In genomic region chr10:111005611-111006488, GRCm38 (mm10) we compare ENCODE assay signal across 10 mouse cellular contexts. TPM values are rescaled to one million over a fixed set of nuclear protein-coding genes. Genes with fewer than 3 reads are reported as not detected.
DNase-seq lines count a peak whose midpoint lies in the region; ATAC-seq lines count a peak whose summit lies in the region.
"Had no signal": no experiment of that assay in that cellular context is flagged by ENCODE, and none has a peak within 500 bp of the region (broad histone marks: within the 10 kb centered on the region; RNA-seq: fewer than 3 reads in every experiment).

No protein-coding gene starts in this region.

- no peak overlapping the region for H3K9ac ChIP-seq in heart, embryonic 15.5 days
- H3K9ac ChIP-seq in liver, embryonic 12.5 days = no peak overlapping the region; the same call in 1 of the 2 replicates
- H3K9ac ChIP-seq: lung, embryonic 15.5 days had no signal

- intact Hi-C loops in heart, postnatal 36 days (cut with DNase I) = no loop called here

- H3K36me3 ChIP-seq in heart, embryonic 15.5 days = no peaks in the 10 kb centered on the region
- no peaks in the 10 kb centered on the region for H3K36me3 ChIP-seq in liver, embryonic 12.5 days
- H3K36me3 ChIP-seq: lung, embryonic 15.5 days had no signal

- H3K4me2 ChIP-seq in heart, embryonic 15.5 days = peak overlapping the region; percentile 26; the same call in 1 of the 2 replicates
- peak overlapping the region; percentile 55 for H3K4me2 ChIP-seq in liver, embryonic 12.5 days
- H3K4me2 ChIP-seq: lung, embryonic 15.5 days had no signal

- no peak overlapping the region for H3K27ac ChIP-seq in heart, embryonic 15.5 days
- H3K27ac ChIP-seq in liver, embryonic 12.5 days = peak overlapping the region; percentile 48
- H3K27ac ChIP-seq: lung, embryonic 15.5 days had no signal

- no peaks in the 10 kb centered on the region for H3K27me3 ChIP-seq in heart, embryonic 15.5 days
- H3K27me3 ChIP-seq in liver, embryonic 12.5 days (replicated peaks) = peaks cover 4% of the 10 kb centered on the region; the same call in 1 of the 2 replicates
- H3K27me3 ChIP-seq: lung, embryonic 15.5 days had no signal

- WGBS in heart, embryonic 15.5 days = 32% methylated on average over 14 of the region's 14 CpGs
- 17% methylated on average over 14 of the region's 14 CpGs for WGBS in liver, embryonic 12.5 days (ENCODE audit: insufficient replicate concordance)

- DNase-seq in heart, postnatal 36 days = no peak
- peak; percentile 91 for DNase-seq in MEL-GATA-1-ER (ENCODE audit: extremely low read depth, low read depth)
- peak; percentile 45 for DNase-seq in cerebellum, adult 9-11 months
- DNase-seq in thymus, postnatal 25 days = no peak
- no peak for DNase-seq in thymus, postnatal 4 days
- DNase-seq: kidney, postnatal 36 days had no signal

- no peak for ATAC-seq in heart, embryonic 15.5 days (replicated peaks; ENCODE audit: insufficient number of reproducible peaks, insufficient read depth, low FRiP score, low read depth)
- peak; percentile 20; the same call in 1 of the 2 replicates for ATAC-seq in liver, embryonic 12.5 days
- ATAC-seq: hindbrain, embryonic 16.5 days had no signal

- no peak overlapping the region for H3K4me3 ChIP-seq in heart, embryonic 15.5 days
- no peak overlapping the region; the same call in 1 of the 2 replicates for H3K4me3 ChIP-seq in liver, embryonic 12.5 days
- H3K4me3 ChIP-seq: lung, embryonic 15.5 days had no signal

- H3K4me1 ChIP-seq in heart, embryonic 15.5 days (replicated peaks) = peaks cover 22% of the 10 kb centered on the region
- H3K4me1 ChIP-seq in liver, embryonic 12.5 days = peaks cover 54% of the 10 kb centered on the region

- H3K9me3 ChIP-seq in heart, embryonic 15.5 days (replicated peaks) = no peaks in the 10 kb centered on the region
- H3K9me3 ChIP-seq in liver, embryonic 12.5 days (replicated peaks) = no peaks in the 10 kb centered on the region
- H3K9me3 ChIP-seq: lung, embryonic 15.5 days had no signal

RNA-seq across cellular contexts. Expression of gene Zdhhc17, which starts 4.1 kb away (rescaled TPM):
- polyA plus RNA-seq in heart, embryonic 15.5 days (2015; fragmentation: Nextera tagmentation; extraction: Ambion mirVana) = 15.1 and 17.7 TPM in 2 replicates
- total RNA-seq in heart, postnatal 36 days (2021) = 10 to 100 TPM; 24.7 to 27.7 TPM
- 7.7 and 9.1 TPM in 2 replicates for polyA plus RNA-seq in liver, embryonic 12.5 days (2016; fragmentation: Nextera tagmentation; extraction: Ambion mirVana)

Comparison
In these comparisons a context has a peak if more than half of its experiments do, and no peak if none do; other contexts are left out.
1. DNase-seq: peak in MEL-GATA-1-ER (single experiment) and cerebellum, adult 9-11 months (single experiment); none in heart, postnatal 36 days (0 of 2), thymus, postnatal 25 days (single experiment) and thymus, postnatal 4 days (single experiment).